Mouse (Mus musculus) CH12.LX (cell line): ENCODE results near the gene Spire2. TPM values are rescaled to one million over a fixed set of nuclear protein-coding genes. Genes with fewer than 3 reads are reported as not detected.

Source experiments
- DNase-seq: peaks from one replicate; pipeline ENCODE4 v3.0.0-alpha.2; 2013; ENCODE audit errors: extremely low read depth
- H3K27ac ChIP-seq: 2 replicates; pipeline ENCODE4 v1.5.1; 2012; ENCODE audit warnings: low read depth, mild to moderate bottlenecking, control low read depth, moderate library complexity; ENCODE audit not compliant: insufficient read depth
- H3K27me3 ChIP-seq: replicated peaks from 2 replicates; pipeline ENCODE3; 2012; ENCODE audit warnings: inconsistent platforms
- H3K36me3 ChIP-seq, 2 experiments: replicated peaks in 1 of 2; 2 replicates each; pipeline versions ENCODE3 to v1.6.1; 2012; ENCODE audit warnings: inconsistent platforms in 1 of 2, low read length in 1 of 2, mild to moderate bottlenecking in 1 of 2, mixed read lengths in 1 of 2, moderate library complexity in 1 of 2; ENCODE audit not compliant: control insufficient read depth in 1 of 2, insufficient read depth in 1 of 2
- H3K4me1 ChIP-seq, 2 experiments: 2 replicates each; pipeline ENCODE4 v1.6.1; 2012; ENCODE audit warnings: inconsistent platforms in 1 of 2, moderate library complexity in 1 of 2; ENCODE audit not compliant: insufficient read depth in 2 of 2, control insufficient read depth in 1 of 2
- H3K4me2 ChIP-seq: 2 replicates; pipeline ENCODE4 v1.6.1; 2012; ENCODE audit warnings: low read depth, mild to moderate bottlenecking, control low read depth; ENCODE audit not compliant: poor library complexity, insufficient read depth, severe bottlenecking
- H3K4me3 ChIP-seq, 3 experiments: fragments of 150-350 bp in 1 of 3; sonication (generic) in 1 of 3; replicated peaks in 1 of 3; 2 replicates each; pipeline versions ENCODE3 to v1.5.1; 2011 to 2012; ENCODE audit warnings: low read depth in 2 of 3, low read length in 2 of 3, mild to moderate bottlenecking in 2 of 3, moderate library complexity in 2 of 3, control low read depth in 1 of 3, improper control_type of control experiment in 1 of 3, inconsistent platforms in 1 of 3, mixed read lengths in 1 of 3; ENCODE audit not compliant: poor library complexity in 1 of 3
- H3K79me2 ChIP-seq: replicated peaks from 2 replicates; pipeline ENCODE4 v1.6.1; 2012; ENCODE audit warnings: mild to moderate bottlenecking, moderate library complexity; ENCODE audit not compliant: control insufficient read depth, poor library complexity, insufficient read depth, severe bottlenecking; ENCODE audit errors: extremely low read depth
- H3K9ac ChIP-seq: 2 replicates; pipeline ENCODE4 v1.6.1; 2012; ENCODE audit warnings: low read depth, mild to moderate bottlenecking, control low read depth, moderate library complexity; ENCODE audit not compliant: insufficient read depth
- H3K9me3 ChIP-seq: replicated peaks from 2 replicates; pipeline ENCODE3; 2012; ENCODE audit warnings: low read length, inconsistent platforms, mixed read lengths
- BHLHE40 ChIP-seq: IDR thresholded peaks from 2 replicates; pipeline ENCODE4 v1.6.1; 2011; ENCODE audit warnings: mild to moderate bottlenecking, low read depth, low read length, improper control_type of control experiment
- CTCF ChIP-seq, 2 experiments: IDR thresholded peaks in 1 of 2; conservative IDR thresholded peaks in 1 of 2; 2 replicates each; pipeline ENCODE4 v1.5.1; 2011 to 2012; ENCODE audit warnings: low read depth in 2 of 2, low read length in 2 of 2, improper control_type of control experiment in 1 of 2, inconsistent platforms in 1 of 2, mild to moderate bottlenecking in 1 of 2, moderate library complexity in 1 of 2
- ELF1 ChIP-seq: IDR thresholded peaks from 2 replicates; pipeline ENCODE4 v1.6.1; 2014; ENCODE audit warnings: low read depth, mild to moderate bottlenecking, inconsistent platforms, low read length, improper control_type of control experiment
- EP300 ChIP-seq: IDR thresholded peaks from 2 replicates; pipeline ENCODE4 v1.6.1; 2011; ENCODE audit warnings: low read length, improper control_type of control experiment
- JUND ChIP-seq: conservative IDR thresholded peaks from 2 replicates; pipeline ENCODE4 v1.6.1; 2011; ENCODE audit warnings: low read depth, low read length, improper control_type of control experiment
- MXI1 ChIP-seq: IDR thresholded peaks from 2 replicates; pipeline ENCODE4 v1.6.1; 2011; ENCODE audit warnings: mild to moderate bottlenecking, low read depth, low read length, improper control_type of control experiment
- NRF1 ChIP-seq: IDR thresholded peaks from 2 replicates; pipeline ENCODE4 v1.6.1; 2014; ENCODE audit warnings: low read depth, mild to moderate bottlenecking, inconsistent platforms, low read length, improper control_type of control experiment, moderate library complexity
- PAX5 ChIP-seq: IDR thresholded peaks from 2 replicates; pipeline ENCODE4 v1.6.1; 2012; ENCODE audit warnings: low read length, inconsistent platforms, mixed read lengths
- POLR2A ChIP-seq: IDR thresholded peaks from 2 replicates; pipeline ENCODE4 v1.6.1; 2011; ENCODE audit warnings: low read depth, mild to moderate bottlenecking, improper control_type of control experiment, low read length
- POLR2AphosphoS2 ChIP-seq: IDR thresholded peaks from 2 replicates; pipeline ENCODE4 v1.6.1; 2011; ENCODE audit warnings: low read depth, low read length, improper control_type of control experiment
- RAD21 ChIP-seq: IDR thresholded peaks from 2 replicates; pipeline ENCODE4 v1.6.1; 2011; ENCODE audit warnings: low read depth, mild to moderate bottlenecking, low read length, improper control_type of control experiment, moderate library complexity
- SIN3A ChIP-seq: IDR thresholded peaks from 2 replicates; pipeline ENCODE4 v1.6.1; 2012; ENCODE audit warnings: low read length, improper control_type of control experiment, inconsistent platforms
- USF2 ChIP-seq: conservative IDR thresholded peaks from 2 replicates; pipeline ENCODE4 v1.6.1; 2011; ENCODE audit warnings: low read depth, low read length, improper control_type of control experiment
- ZMIZ1 ChIP-seq: IDR thresholded peaks from 2 replicates; pipeline ENCODE4 v1.6.1; 2012; ENCODE audit warnings: low read depth, mild to moderate bottlenecking, inconsistent platforms, low read length, improper control_type of control experiment
- ZNF384 ChIP-seq: IDR thresholded peaks from 2 replicates; pipeline ENCODE4 v1.6.1; 2012; ENCODE audit warnings: low read depth, low read length, improper control_type of control experiment, inconsistent platforms
- dilution Hi-C: fragments of 300-500 bp; cut with MboI; formaldehyde crosslinking; loops from 2 replicates; pipeline ENCODE4 v1.14.3; 2020; ENCODE audit warnings: low sequenced_read_pairs; ENCODE audit not compliant: extremely low pct_unique_long_range_greater_than_20kb, extremely low pct_ligation_motif_present
- in situ Hi-C: fragments of 300-500 bp; cut with MboI; formaldehyde crosslinking; loops from 3 replicates; pipeline ENCODE4 v1.14.3; 2019; ENCODE audit warnings: low sequenced_read_pairs, low pct_ligation_motif_present, low pct_unique_long_range_greater_than_20kb, mixed read lengths
- polyA plus RNA-seq: library from polyadenylated mRNA; unstranded; fragments of >175 nt; gene quantifications from 2 replicates; pipeline ENCODE4 v1.2.1, GENCODE M21; 2012; ENCODE audit warnings: low read depth; ENCODE audit not compliant: insufficient read length
- total RNA-seq, 2 experiments: library from RNA; depleted of rRNA; stranded (reverse); fragments of 300-350 nt in 1 of 2; fragments of >200 nt in 1 of 2; gene quantifications; 2 replicates each; pipeline ENCODE4 v1.2.3; 2012 to 2014

The Spire2 gene
- total and polyA plus RNA-seq, 3 experiments = 1.1 to 2.9 (median 2.6) TPM

DNA sequence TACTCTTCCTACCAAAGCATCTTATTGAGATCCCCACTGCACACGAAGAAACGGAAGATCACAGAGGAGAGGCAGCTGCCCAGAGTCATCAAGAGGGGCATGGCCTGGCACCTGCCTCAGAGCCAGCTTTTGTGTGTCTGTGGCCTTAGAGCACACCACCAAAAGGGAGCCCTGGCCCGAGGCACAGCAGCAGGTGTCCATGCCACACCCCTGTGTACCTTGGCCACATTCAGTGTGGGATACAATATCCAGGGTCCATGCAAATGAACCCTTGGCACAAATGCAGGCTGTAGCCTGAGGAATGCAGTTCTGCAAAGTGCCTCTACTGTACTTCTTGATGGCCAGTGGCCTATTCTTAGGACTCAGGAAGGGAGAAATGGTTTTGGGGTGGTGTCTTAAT is 5.0 kb downstream of the Spire2 start:
- peaks cover 0 to 22% of the 10 kb centered on the region in 2 experiments; a peak in 2 of 4 replicates for H3K4me1 ChIP-seq
- no peak overlapping the region for H3K4me2 ChIP-seq
- dilution Hi-C loops (no loop called here), in situ Hi-C loops (no loop called here)
- DNase-seq = no peak
- H3K27ac ChIP-seq = no peak overlapping the region
- no peaks in the 10 kb centered on the region for H3K36me3 ChIP-seq
- H3K9me3 ChIP-seq = peaks cover 2% of the 10 kb centered on the region
- no peaks in the 10 kb centered on the region for H3K79me2 ChIP-seq
- H3K9ac ChIP-seq = no peak overlapping the region
- peaks cover 27% of the 10 kb centered on the region for H3K27me3 ChIP-seq
- no peak for TF ChIP-seq JUND
- no peak for TF ChIP-seq SIN3A
- no peak for TF ChIP-seq MXI1
- H3K4me3 ChIP-seq = no peak overlapping the region

DNA sequence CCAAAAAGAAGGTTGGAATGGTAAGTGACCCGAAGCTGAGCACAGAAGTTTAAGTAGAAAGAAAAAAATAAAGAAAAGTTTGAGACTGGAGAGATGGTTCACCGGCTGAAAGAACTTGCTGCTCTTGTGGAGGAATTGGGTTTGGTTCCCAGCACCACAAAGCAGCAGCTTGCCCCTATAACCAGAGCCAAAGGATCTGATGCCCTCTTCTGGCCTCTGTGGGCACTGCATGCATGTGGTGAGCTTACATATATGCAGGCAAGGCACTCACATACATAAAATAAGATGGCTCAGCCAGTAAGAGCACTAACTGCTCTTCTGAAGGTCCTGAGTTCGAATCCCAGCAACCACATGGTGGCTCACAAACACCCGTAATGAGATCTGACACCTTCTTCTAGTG is 7.6 kb downstream of the Spire2 start:
- H3K9me3 ChIP-seq = peaks cover 2% of the 10 kb centered on the region
- H3K9ac ChIP-seq = no peak overlapping the region
- no peak for DNase-seq
- dilution Hi-C loops = no loop called here
- peak; percentile 13 to 23; a peak in 1 of 4 replicates for TF ChIP-seq CTCF (conservative IDR thresholded peaks at IDR 0.05 in 1 of 2, IDR thresholded peaks at IDR 0.05 in 1 of 2; ENCODE audit: low read depth in 2 of 2, low read length in 2 of 2)
- no peak for TF ChIP-seq NRF1
- H3K27me3 ChIP-seq = peaks cover 7% of the 10 kb centered on the region
- H3K79me2 ChIP-seq = no peaks in the 10 kb centered on the region
- in situ Hi-C loops = no loop called here
- H3K27ac ChIP-seq = no peak overlapping the region
- no peaks in the 10 kb centered on the region for H3K36me3 ChIP-seq
- peaks cover 7 to 30% of the 10 kb centered on the region in 2 experiments for H3K4me1 ChIP-seq
- no peak overlapping the region for H3K4me3 ChIP-seq
- no peak overlapping the region for H3K4me2 ChIP-seq

DNA sequence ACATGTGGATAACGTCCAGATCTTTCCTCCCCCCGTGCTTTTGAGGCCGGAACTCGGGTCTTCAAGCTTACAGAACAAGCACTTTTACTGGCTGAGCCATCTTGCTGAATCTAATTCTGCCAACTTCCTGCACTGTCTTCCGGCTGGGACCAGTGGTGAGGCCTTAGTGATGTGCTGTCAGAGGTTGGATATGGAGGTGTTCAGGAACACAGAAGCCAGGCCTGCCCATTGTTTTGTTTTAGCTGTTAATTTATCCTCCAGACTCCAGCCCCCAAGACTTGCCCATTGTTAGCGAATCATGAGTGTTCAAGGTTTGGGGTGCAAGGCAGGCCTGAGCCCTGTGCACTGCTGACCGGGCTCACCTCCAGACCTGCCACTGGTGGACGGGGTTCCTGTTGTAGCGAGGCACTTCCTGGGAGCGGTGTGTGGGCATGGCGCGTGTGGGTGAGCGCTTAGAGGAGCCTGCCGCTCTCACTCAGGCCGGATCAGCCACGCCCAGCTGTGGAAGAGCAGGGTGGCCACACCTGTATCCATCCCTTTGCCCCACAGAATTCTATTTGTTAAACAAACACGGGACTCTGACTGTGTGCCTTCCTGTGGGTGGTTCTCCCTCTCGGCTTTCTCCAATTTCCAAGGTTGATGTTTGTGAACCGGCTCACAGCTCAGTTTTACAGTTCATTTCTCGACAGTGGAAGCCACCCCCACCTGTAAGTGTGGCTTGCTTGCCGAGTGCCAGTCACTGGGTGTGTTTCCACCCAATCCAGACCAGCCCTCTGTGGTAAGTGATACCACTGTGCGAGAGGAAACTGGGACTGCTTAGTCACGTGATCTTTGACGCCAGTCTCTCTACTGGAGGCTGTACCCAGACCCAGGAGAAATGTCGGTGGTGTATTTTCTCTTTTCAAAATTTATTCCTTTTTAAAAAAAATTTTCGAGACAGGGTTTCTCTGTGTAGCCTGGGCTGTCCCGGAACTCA is 8.8 kb downstream of the Spire2 start:
- TF ChIP-seq USF2 = no peak
- TF ChIP-seq MXI1 = no peak
- TF ChIP-seq ELF1 = no peak
- TF ChIP-seq BHLHE40 = no peak
- no peak for TF ChIP-seq EP300
- TF ChIP-seq RAD21 = no peak
- TF ChIP-seq NRF1 = no peak
- TF ChIP-seq POLR2AphosphoS2 = no peak
- TF ChIP-seq ZMIZ1 = no peak
- no peak for TF ChIP-seq PAX5
- TF ChIP-seq ZNF384 = no peak
- no peak for TF ChIP-seq POLR2A
- Histone ChIP-seq H3K27ac (no peak overlapping the region), H3K9ac (no peak overlapping the region), H3K27me3 (peaks cover 2% of the 10 kb centered on the region), H3K79me2 (no peaks in the 10 kb centered on the region), H3K9me3 (peaks cover 2% of the 10 kb centered on the region), H3K4me1 (peaks cover 10 to 40% of the 10 kb centered on the region in 2 experiments), H3K4me2 (no peak overlapping the region), H3K4me3 (no peak overlapping the region), H3K36me3 (no peaks in the 10 kb centered on the region)
- in situ Hi-C loops = no loop called here
- dilution Hi-C loops = no loop called here
- no peak for DNase-seq
